Mouse (Mus musculus) c-Kit-positive CD71-positive TER-119-negative erythroid progenitor cells, embryonic 14.5 days (primary cell): Measurements from ENCODE around the gene Hlf.

Source experiments
- DNase-seq: peaks from one replicate; pipeline ENCODE4 v3.0.0-alpha.2; 2013; ENCODE audit warnings: low read depth

Gene Hlf

GRCm38 (mm10) chr11:90390817-90391173 lies at the start of gene Hlf:
Gene Hlf, minus strand, starts transcription at chr11:90390895.
- DNase-seq, result peak; percentile 72

GRCm38 (mm10) chr11:90438768-90439167 lies 48.1 kb upstream of the Hlf start:
- no peak for DNase-seq

- DNase-seq, result no peak
These were observed 34.5 kb upstream of the Hlf start for GRCm38 (mm10) chr11:90425207-90425525.

- DNase-seq, result no peak
These were observed 33.9 kb upstream of the Hlf start for GRCm38 (mm10) chr11:90424334-90425206.

GRCm38 (mm10) chr11:90423896-90424295 lies 33.2 kb upstream of the Hlf start:
- no peak for DNase-seq

- no peak for DNase-seq
These were observed 29.0 kb upstream of the Hlf start for GRCm38 (mm10) chr11:90419706-90420105.

- peak; percentile 51 for DNase-seq
These were observed 27.2 kb upstream of the Hlf start for GRCm38 (mm10) chr11:90417921-90418320.

GRCm38 (mm10) chr11:90417011-90417410 lies 26.3 kb upstream of the Hlf start:
- no peak for DNase-seq

- no peak for DNase-seq
These were observed 8.2 kb upstream of the Hlf start for GRCm38 (mm10) chr11:90398850-90399249.

- no peak for DNase-seq
These were observed 833 bp upstream of the Hlf start for GRCm38 (mm10) chr11:90391271-90392185.

- no peak for DNase-seq
These were observed 536 bp downstream of the Hlf start for GRCm38 (mm10) chr11:90389902-90390816.

- DNase-seq, result no peak
These were observed 1.4 kb downstream of the Hlf start for GRCm38 (mm10) chr11:90389174-90389901.

- no peak for DNase-seq
These were observed 2.9 kb downstream of the Hlf start for GRCm38 (mm10) chr11:90387501-90388440.

GRCm38 (mm10) chr11:90382005-90382611 lies 8.6 kb downstream of the Hlf start:
- no peak for DNase-seq

GRCm38 (mm10) chr11:90381113-90381512 lies 9.6 kb downstream of the Hlf start:
- DNase-seq, result no peak

- no peak for DNase-seq
These were observed 10.5 kb downstream of the Hlf start for GRCm38 (mm10) chr11:90380131-90380685.

- no peak for DNase-seq
These were observed 12.7 kb downstream of the Hlf start for GRCm38 (mm10) chr11:90378008-90378407.

GRCm38 (mm10) chr11:90376436-90376835 lies 14.3 kb downstream of the Hlf start:
- no peak for DNase-seq

- DNase-seq, result no peak
These were observed 19.1 kb downstream of the Hlf start for GRCm38 (mm10) chr11:90371470-90372100.
